Mouse (Mus musculus): ENCODE data around the gene Tlcd2.

GRCm38 (mm10) chr11:75450936-75451335 is 10.6 kb upstream of the Tlcd2 start:
- no peak for TF ChIP-seq CTCF (IDR thresholded peaks at IDR 0.05; ENCODE audit: extremely low read depth, insufficient read length, insufficient replicate concordance, low read depth, low read length)
- no peak for TF ChIP-seq POLR2A (IDR thresholded peaks at IDR 0.05; ENCODE audit: low read depth, low read length)

Data from small intestine, adult 2 months (tissue).